Mouse (Mus musculus) C3H10T1/2 (cell line): ENCODE data around the gene Scai. TPM values are rescaled to one million over a fixed set of nuclear protein-coding genes. Genes with fewer than 3 reads are reported as not detected.

Experiments used
- polyA plus RNA-seq, 2 experiments: library from polyadenylated mRNA; unstranded; fragments of >200 nt; fragmentation: generic; extraction: Trizol; gene quantifications; one replicate each; pipeline ENCODE4 v1.2.1; 2012; ENCODE audit warnings: missing spikeins in 2 of 2

The Scai gene
- 1 to 10 TPM in 1 of 2 experiments, under 1 TPM in 1; 0.09 to 1.5 TPM for polyA plus RNA-seq

GRCm38 (mm10) chr2:39190561-39191056, at the start of gene Scai:
TSS of gene Scai (minus strand) at chr2:39190734.

GRCm38 (mm10) chr2:39226019-39226640, 35.6 kb upstream of the Scai start, which contains the start of gene Ppp6c:
TSS of gene Ppp6c (minus strand) at chr2:39226451.

GRCm38 (mm10) chr2:39065400-39065987, 125.0 kb downstream of the Scai start, which contains the start of gene Golga1:
TSS of gene Golga1 (minus strand) at chr2:39065541.

Other genes with a start within 250 kb of the Scai start
- under 1 TPM; 0.36 to 0.40 TPM for gene Wdr38, start 193.3 kb downstream of the Scai start, polyA plus RNA-seq
- gene Arpc5l, start 185.4 kb downstream of the Scai start, polyA plus RNA-seq: 10 to 100 TPM; 26.1 to 58.7 TPM
- 1,000 to 10,000 TPM; 1,174 to 1,676 TPM for gene Rpl35, start 185.1 kb downstream of the Scai start, polyA plus RNA-seq
- gene Golga1, start 125.2 kb downstream of the Scai start, polyA plus RNA-seq: 1 to 10 TPM in 1 of 2 experiments, under 1 TPM in 1; 0.30 to 6.1 TPM
- 10 to 100 TPM in 1 of 2 experiments, 1 to 10 TPM in 1; 6.8 to 12.0 TPM for gene Ppp6c, start 35.7 kb upstream of the Scai start, polyA plus RNA-seq